In the genomic region with DNA sequence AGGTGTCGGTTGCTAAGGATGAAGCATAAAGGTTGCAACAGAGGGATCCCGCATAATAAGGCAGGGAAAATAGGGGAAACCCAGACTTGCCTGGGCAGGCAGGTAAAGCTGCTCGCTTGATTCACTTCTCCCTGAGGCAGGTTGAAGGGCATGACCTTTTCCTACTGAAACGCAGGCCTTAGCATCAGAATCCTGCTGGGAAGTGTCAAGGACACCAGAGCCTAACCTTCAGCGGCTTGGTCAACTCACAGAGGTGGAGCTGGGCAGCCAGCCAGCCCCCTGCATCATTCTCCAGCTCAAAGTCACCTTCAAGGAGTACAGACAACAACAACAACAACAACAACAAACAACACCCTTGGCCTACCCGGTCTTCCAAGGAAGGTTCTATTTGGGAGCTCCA, we compare ENCODE assay signal across 7 mouse cellular contexts.
"Had no signal": no experiment of that assay in that cellular context is flagged by ENCODE, and none has a peak within 500 bp of the region (broad histone marks: within the 10 kb centered on the region; RNA-seq: fewer than 3 reads in every experiment).

No protein-coding gene starts in this region.

- DNase-seq: kidney, adult 8-10 months; kidney, postnatal 4 days; liver; lung, adult 18-20 months; right cerebral cortex, adult 18-20 months; right cerebral cortex, postnatal 25 days; thymus, postnatal 36 days had no signal
